ENCODE assay signal across 13 mouse cellular contexts in genomic region chr8:70801156-70801555, GRCm38 (mm10). TPM values are rescaled to one million over a fixed set of nuclear protein-coding genes. Genes with fewer than 3 reads are reported as not detected.
DNase-seq lines count a peak whose midpoint lies in the region; TF ChIP-seq lines count a peak whose summit lies in the region.
"Had no signal": no experiment of that assay in that cellular context is flagged by ENCODE, and none has a peak within 500 bp of the region (broad histone marks: within the 10 kb centered on the region; RNA-seq: fewer than 3 reads in every experiment).

No protein-coding gene starts in this region.

- H3K27me3 ChIP-seq in cerebellum, adult 2 months (ENCODE audit: control insufficient read depth, insufficient read depth, low read length): peaks cover 2% of the 10 kb centered on the region; the same call in 1 of the 2 replicates

- intact Hi-C loops in left cerebral cortex, adult 2 months (cut with DNase I): no loop called here
- intact Hi-C loops in left cerebral cortex, postnatal 36 days (cut with DNase I): no loop called here
- intact Hi-C loops in heart, postnatal 36 days (cut with DNase I): no loop called here

- no peak for TF ChIP-seq CTCF in left cerebral cortex, adult 2 months (IDR thresholded peaks at IDR 0.05)
- TF ChIP-seq CTCF in cerebellum, adult 2 months (IDR thresholded peaks at IDR 0.05; ENCODE audit: borderline replicate concordance, insufficient read depth, low read depth, low read length): no peak

- peaks cover 4% of the 10 kb centered on the region; the same call in 1 of the 2 replicates for H3K4me1 ChIP-seq in cerebellum, adult 2 months (ENCODE audit: control insufficient read depth, insufficient read depth, low read length)

- DNase-seq in left cerebral cortex, adult 2 months (ENCODE audit: extremely low spot score in 1 of 2, low spot score in 2 of 2): peak; percentile 75 to 86
- DNase-seq in left cerebral cortex, adult 11 months (ENCODE audit: low spot score): no peak
- peak; percentile 81 to 82 for DNase-seq in frontal cortex, postnatal 36 days (ENCODE audit: low spot score in 2 of 2)
- DNase-seq in left cerebral cortex, postnatal 36 days (ENCODE audit: low spot score in 2 of 2): peak; percentile 81 to 85
- DNase-seq in thymus, postnatal 14 days: peak; percentile 84
- DNase-seq in cerebellum, adult 2 months: no peak
- DNase-seq in heart, postnatal 36 days: no peak
- DNase-seq in gastrocnemius, postnatal 10 days: no peak
- DNase-seq: cerebellum, postnatal 25 days; gastrocnemius, postnatal 14 days; heart, postnatal 10 days; kidney, adult 11 months had no signal

- no peak for TF ChIP-seq POLR2A in cerebellum, adult 2 months (IDR thresholded peaks at IDR 0.05; ENCODE audit: borderline replicate concordance, insufficient read depth, low read length)

- 0 out of 2 replicates have a peak overlapping the region, but pooled peaks have one; percentile 3 for H3K4me3 ChIP-seq in left cerebral cortex, adult 2 months
- H3K4me3 ChIP-seq in cerebellum, adult 2 months (replicated peaks; ENCODE audit: insufficient read depth, low read depth, low read length): no peak overlapping the region

- peak overlapping the region; percentile 90 for H3K27ac ChIP-seq in left cerebral cortex, adult 2 months
- no peak overlapping the region for H3K27ac ChIP-seq in cerebellum, adult 2 months (ENCODE audit: insufficient read depth, low read length)
- H3K27ac ChIP-seq: liver, embryonic 14.5 days had no signal

- 15% methylated on average over 15 of the region's 15 CpGs for WGBS in cerebellum, adult 2 months

RNA-seq across cellular contexts. Expression of gene Mast3, which starts 3.7 kb away (rescaled TPM):
- total RNA-seq in left cerebral cortex, adult 2 months (2021): 100 to 1,000 TPM; 369 to 386 TPM
- total RNA-seq in left cerebral cortex, postnatal 36 days (2021): 100 to 1,000 TPM; 312 to 338 TPM
- 69.5 and 70.4 TPM in 2 replicates for polyA plus RNA-seq in cerebellum, adult 2 months (2012; rRNA removed)
- total RNA-seq in heart, postnatal 36 days (2021): 1 to 10 TPM; 6.4 to 8.9 TPM
- total RNA-seq in gastrocnemius, postnatal 10 days (2021): 1 to 10 TPM; 7.2 to 8.9 TPM

RNA-seq across cellular contexts. Expression of gene Il12rb1, which starts 7.1 kb away (rescaled TPM):
- under 1 TPM; 0.77 to 0.82 TPM for total RNA-seq in left cerebral cortex, adult 2 months (2021)
- total RNA-seq in left cerebral cortex, postnatal 36 days (2021): 1 to 10 TPM in 1 of 2 experiments, under 1 TPM in 1; 0.86 to 1.1 TPM
- 1.8 and 1.9 TPM in 2 replicates for polyA plus RNA-seq in cerebellum, adult 2 months (2012; rRNA removed)
- total RNA-seq in heart, postnatal 36 days (2021): not detected
- total RNA-seq in gastrocnemius, postnatal 10 days (2021): under 1 TPM; 0.16 to 0.23 TPM

RNA-seq across cellular contexts. Expression of gene Pik3r2, which starts 24.6 kb away (rescaled TPM):
- total RNA-seq in left cerebral cortex, adult 2 months (2021): 100 to 1,000 TPM; 159 to 160 TPM
- total RNA-seq in left cerebral cortex, postnatal 36 days (2021): 100 to 1,000 TPM; 152 to 164 TPM
- 150 and 158 TPM in 2 replicates for polyA plus RNA-seq in cerebellum, adult 2 months (2012; rRNA removed)
- 10 to 100 TPM; 23.6 to 24.5 TPM for total RNA-seq in heart, postnatal 36 days (2021)
- total RNA-seq in gastrocnemius, postnatal 10 days (2021): 10 to 100 TPM; 39.4 to 47.2 TPM

RNA-seq across cellular contexts. Expression of gene Arrdc2, which starts 38.4 kb away (rescaled TPM):
- 10 to 100 TPM; 19.5 to 20.7 TPM for total RNA-seq in left cerebral cortex, adult 2 months (2021)
- 10 to 100 TPM; 16.9 to 20.2 TPM for total RNA-seq in left cerebral cortex, postnatal 36 days (2021)
- 33.1 and 34.0 TPM in 2 replicates for polyA plus RNA-seq in cerebellum, adult 2 months (2012; rRNA removed)
- 10 to 100 TPM; 11.3 to 11.4 TPM for total RNA-seq in heart, postnatal 36 days (2021)
- 10 to 100 TPM in 1 of 2 experiments, 1 to 10 TPM in 1; 4.3 to 27.1 TPM for total RNA-seq in gastrocnemius, postnatal 10 days (2021)

RNA-seq across cellular contexts. Expression of gene Mpv17l2, which starts 40.4 kb away (rescaled TPM):
- 10 to 100 TPM; 33.3 to 35.7 TPM for total RNA-seq in left cerebral cortex, adult 2 months (2021)
- 10 to 100 TPM; 33.9 to 41.5 TPM for total RNA-seq in left cerebral cortex, postnatal 36 days (2021)
- polyA plus RNA-seq in cerebellum, adult 2 months (2012; rRNA removed): 81.1 and 83.4 TPM in 2 replicates
- total RNA-seq in heart, postnatal 36 days (2021): 10 to 100 TPM; 28.0 to 30.8 TPM
- total RNA-seq in gastrocnemius, postnatal 10 days (2021): 10 to 100 TPM; 30.1 to 31.4 TPM

Comparison
In these comparisons a context has a peak if more than half of its experiments do, and no peak if none do; other contexts are left out.
1. DNase-seq: peak in left cerebral cortex, adult 2 months (2 of 2), frontal cortex, postnatal 36 days (2 of 2), left cerebral cortex, postnatal 36 days (2 of 2) and thymus, postnatal 14 days (single experiment); none in left cerebral cortex, adult 11 months (single experiment), cerebellum, adult 2 months (0 of 2), heart, postnatal 36 days (0 of 2) and gastrocnemius, postnatal 10 days (single experiment).
2. RNA of gene Mast3, which starts 3.7 kb away (total RNA-seq): 369 to 386 TPM in left cerebral cortex, adult 2 months and 312 to 338 TPM in left cerebral cortex, postnatal 36 days; 7.2 to 8.9 TPM in gastrocnemius, postnatal 10 days and 6.4 to 8.9 TPM in heart, postnatal 36 days; every median in the first group is over 10 times any median in the second.